Mouse (Mus musculus) C2C12 (cell line): ENCODE measurements around the gene Gda.

Experiments used
- CEBPB ChIP-seq: IDR thresholded peaks from one replicate; pipeline ENCODE4 v1.6.1; 2011; ENCODE audit warnings: low read depth, mild to moderate bottlenecking, control low read depth, moderate library complexity
- CTCF ChIP-seq: IDR thresholded peaks from one replicate; pipeline ENCODE4 v1.5.1; 2011; ENCODE audit not compliant: control insufficient read depth, insufficient read depth, insufficient read length
- FOSL1 ChIP-seq: IDR thresholded peaks from one replicate; pipeline ENCODE4 v1.8.0; 2011; ENCODE audit warnings: mild to moderate bottlenecking, low read length; ENCODE audit not compliant: poor library complexity, insufficient read depth, severe bottlenecking
- MAX ChIP-seq: IDR thresholded peaks from one replicate; pipeline ENCODE4 v1.6.1; 2011; ENCODE audit warnings: mild to moderate bottlenecking, control low read depth
- MYOD1 ChIP-seq: IDR thresholded peaks from one replicate; pipeline ENCODE4 v1.6.1; 2011; ENCODE audit warnings: low read depth; ENCODE audit not compliant: control insufficient read depth, insufficient read length
- USF1 ChIP-seq: IDR thresholded peaks from one replicate; pipeline ENCODE4 v1.6.1; 2011; ENCODE audit warnings: low read depth, mild to moderate bottlenecking, control low read depth, moderate library complexity

GRCm38 (mm10) chr19:21478538-21478937, 5.3 kb upstream of the Gda start:
- TF ChIP-seq CTCF (no peak), MAX (no peak), CEBPB (no peak), MYOD1 (no peak), USF1 (no peak), FOSL1 (no peak)
